Mouse (Mus musculus): ENCODE results near the gene Olfr970.
"Not testable (repeated sequence)": the region's sequence is repeated elsewhere in the genome, so short reads cannot be mapped to it uniquely, and the experiment has no call there.

Olfr970 gene

DNA sequence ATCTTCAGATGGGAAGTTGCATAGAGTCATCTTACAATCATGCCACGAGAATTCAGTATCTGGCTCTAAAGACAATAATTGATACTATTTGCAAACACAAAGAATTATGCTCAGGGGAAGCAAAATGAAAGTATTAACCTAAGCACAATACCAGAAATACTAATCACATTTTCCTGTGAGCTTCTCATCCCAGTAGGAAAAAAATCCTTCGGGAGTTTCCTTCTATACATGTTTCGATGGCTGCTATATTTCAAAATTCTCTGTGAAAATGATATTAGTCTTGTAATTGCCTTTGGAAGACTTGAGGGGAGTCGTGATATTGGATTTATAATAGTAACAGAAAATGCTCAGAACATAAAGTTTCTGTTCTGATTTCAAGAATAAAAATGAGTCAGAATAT, at the start of gene Olfr970:
TSS of gene Olfr970 (plus strand) at position 301 of the 400 bp plus-strand sequence.
- DNase-seq (ENCODE audit: low read depth, low spot score), result no peak

DNA sequence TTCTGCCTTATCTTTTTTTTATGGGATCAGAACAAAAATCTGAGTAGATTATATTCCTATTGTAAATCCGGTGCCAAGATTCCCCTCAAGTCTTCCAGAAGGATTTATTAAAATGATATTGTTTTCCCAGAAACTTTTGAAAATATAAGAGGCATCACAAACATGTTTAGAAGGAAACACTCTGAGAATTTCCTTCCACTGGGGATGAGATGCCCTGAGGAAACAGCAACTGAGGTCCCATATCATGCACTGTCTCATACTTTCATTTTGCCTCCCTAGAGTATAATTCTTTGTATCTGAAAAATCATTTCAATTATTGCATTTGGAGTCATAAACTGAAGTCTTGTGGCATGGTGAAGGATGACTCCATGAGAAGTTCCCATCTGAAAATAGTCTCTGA, 25.5 kb upstream of the Olfr970 start, which contains the start of gene Olfr968:
TSS of gene Olfr968 (minus strand) at position 101 of the 400 bp plus-strand sequence.
- no peak for DNase-seq (ENCODE audit: low read depth, low spot score)

DNA sequence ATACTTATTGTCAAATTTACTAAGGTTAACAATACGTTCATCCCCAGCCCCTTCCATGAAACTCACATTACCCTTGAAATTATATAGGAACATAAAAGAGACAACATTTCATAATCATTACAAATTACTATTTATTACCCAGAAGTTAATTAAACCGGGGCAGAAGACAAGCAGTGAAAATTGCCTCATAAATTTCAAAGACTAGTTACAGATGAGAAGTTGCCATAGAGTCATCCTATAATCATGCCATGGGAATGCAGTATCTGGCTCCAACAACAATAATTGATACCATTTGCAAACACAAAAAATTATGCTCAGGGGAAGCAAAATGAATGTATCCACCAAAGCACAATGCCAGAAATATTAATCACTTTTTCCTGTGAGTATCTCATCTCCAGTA, 18.1 kb upstream of the Olfr970 start, which contains the start of gene Olfr969:
TSS of gene Olfr969 (plus strand) at position 388 of the 400 bp plus-strand sequence.
- no peak for DNase-seq (ENCODE audit: low read depth, low spot score)

DNA sequence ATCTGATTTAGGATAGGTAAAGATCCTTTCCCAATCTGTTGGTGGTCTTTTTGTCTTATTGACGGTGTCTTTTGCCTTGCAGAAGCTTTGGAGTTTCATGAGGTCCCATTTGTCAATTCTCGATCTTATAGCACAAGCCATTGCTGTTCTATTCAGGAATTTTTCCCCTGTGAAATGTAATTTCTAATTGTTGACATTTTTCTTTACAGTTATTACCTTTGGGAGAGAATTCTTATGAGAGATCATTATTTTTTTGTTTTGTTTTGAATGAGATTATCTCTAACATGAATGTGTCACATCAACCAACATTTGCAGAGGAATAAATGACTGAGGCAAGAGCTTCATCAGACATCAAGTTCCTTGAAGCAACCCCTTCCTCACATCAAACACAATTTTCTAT, 27.9 kb downstream of the Olfr970 start, which contains the start of gene Olfr971:
TSS of gene Olfr971 (plus strand) at position 301 of the 400 bp plus-strand sequence.
- DNase-seq (ENCODE audit: low read depth, low spot score), result not testable (repeated sequence)

DNA sequence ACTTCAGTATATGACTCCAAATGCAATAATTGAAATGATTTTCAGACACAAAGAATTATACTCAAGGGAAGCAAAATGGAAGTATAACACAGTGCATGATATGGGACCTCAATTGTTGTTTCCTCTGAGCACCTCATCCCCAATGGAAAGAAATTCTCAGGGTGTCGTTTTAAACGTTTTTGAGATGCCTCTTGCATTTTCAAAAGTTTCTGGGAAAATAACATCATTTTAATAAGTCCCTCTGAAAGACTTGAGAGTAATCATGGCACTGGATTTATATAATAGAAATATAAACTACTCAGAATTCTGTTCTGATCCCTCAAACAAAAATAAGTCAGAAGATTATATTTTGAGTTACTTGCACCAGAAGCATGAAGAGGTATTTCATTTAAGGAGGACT, 57.5 kb downstream of the Olfr970 start, which contains the start of gene Olfr972:
TSS of gene Olfr972 (plus strand) at position 301 of the 400 bp plus-strand sequence.
- DNase-seq (ENCODE audit: low read depth, low spot score), result no peak
